Mouse (Mus musculus) gastrocnemius, postnatal 36 days (tissue): ENCODE measurements around the gene Abca5. TPM values are rescaled to one million over a fixed set of nuclear protein-coding genes. Genes with fewer than 3 reads are reported as not detected.
A peak's percentile ranks its signal among the peaks of the same experiment; 100 is the strongest.
"Not testable (repeated sequence)": the region's sequence is repeated elsewhere in the genome, so short reads cannot be mapped to it uniquely, and the experiment has no call there.

ENCODE experiments used
- DNase-seq, 2 experiments: peaks; one replicate each; pipeline ENCODE4 v3.0.0; 2022
- intact Hi-C: fragments of 180-260 bp; cut with DNase I; formaldehyde crosslinking; loops from one replicate; pipeline ENCODE4 v1.15.1; 2025
- long read RNA-seq, 2 experiments: library from polyadenylated mRNA; stranded (forward); transcript quantifications; one replicate each; pipeline ENCODE4 v2.0.0; 2021
- total RNA-seq, 2 experiments: library from RNA; stranded (reverse); gene quantifications; 2 replicates each; pipeline ENCODE4 v1.2.3; 2021

Abca5 gene
- total RNA-seq = 1 to 10 TPM; 7.2 to 7.3 TPM
- long read RNA-seq, experiment 1, full-length matches to known transcripts = 1 of 2 reads
- long read RNA-seq, experiment 1, partial matches to known transcripts = 0 of 2 reads
- long read RNA-seq, experiment 1, other reads (novel, unspliced or antisense) = 1 of 2 reads
- long read RNA-seq, experiment 2, partial matches to known transcripts = 1 of 1 reads
- long read RNA-seq, experiment 2, other reads (novel, unspliced or antisense) = 0 of 1 reads

DNA sequence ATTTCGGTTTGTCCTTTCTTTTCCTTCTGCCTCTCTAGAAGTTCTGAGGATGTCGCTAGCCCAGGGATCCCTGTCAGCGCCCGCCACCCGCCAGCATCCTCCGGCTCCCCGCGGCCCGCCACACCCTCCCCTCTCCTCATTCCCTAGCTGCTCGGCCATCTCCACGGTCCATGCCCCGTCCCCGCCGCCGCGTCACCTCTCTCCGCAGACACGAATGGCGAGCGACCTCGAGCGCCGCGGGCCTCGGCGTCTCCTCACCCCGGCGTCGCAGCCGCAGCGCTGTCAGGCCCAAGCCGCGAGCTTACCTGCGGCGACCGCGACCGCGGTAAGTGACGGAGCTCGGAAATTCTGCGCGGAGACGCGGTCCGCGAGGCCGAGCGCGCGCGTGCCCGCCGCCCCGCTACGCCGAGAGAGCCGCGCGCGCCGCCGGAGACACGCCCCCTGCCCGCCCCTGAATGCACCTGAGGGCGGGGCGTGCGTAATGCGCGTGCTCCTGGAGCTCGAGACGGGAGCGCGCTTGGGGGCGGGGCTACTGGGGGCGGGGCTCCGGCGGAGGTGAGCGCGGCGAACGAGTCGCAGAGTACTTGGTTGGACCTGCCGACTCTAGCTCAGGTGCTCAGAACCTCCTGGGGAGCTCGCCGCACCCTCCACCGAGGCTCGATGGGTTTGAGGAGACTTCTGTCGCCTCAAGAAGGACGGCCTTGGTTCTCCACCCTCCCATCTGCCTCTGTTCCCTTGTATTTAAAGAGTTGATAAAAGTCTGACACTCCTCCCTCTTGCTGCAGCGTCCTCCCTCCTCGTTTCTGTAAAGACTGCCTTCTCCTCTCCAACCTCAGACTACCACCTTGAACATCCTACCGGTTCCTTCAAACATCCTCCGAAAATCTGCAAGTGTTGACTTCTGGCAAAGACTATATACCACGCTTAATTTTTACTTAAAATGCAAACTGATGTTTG is at the start of gene Abca5:
TSS of gene Abca5 (minus strand) at position 428 of the 957 bp plus-strand sequence.
- intact Hi-C loops = no loop called here
- peak; percentile 77 to 83 for DNase-seq

DNA sequence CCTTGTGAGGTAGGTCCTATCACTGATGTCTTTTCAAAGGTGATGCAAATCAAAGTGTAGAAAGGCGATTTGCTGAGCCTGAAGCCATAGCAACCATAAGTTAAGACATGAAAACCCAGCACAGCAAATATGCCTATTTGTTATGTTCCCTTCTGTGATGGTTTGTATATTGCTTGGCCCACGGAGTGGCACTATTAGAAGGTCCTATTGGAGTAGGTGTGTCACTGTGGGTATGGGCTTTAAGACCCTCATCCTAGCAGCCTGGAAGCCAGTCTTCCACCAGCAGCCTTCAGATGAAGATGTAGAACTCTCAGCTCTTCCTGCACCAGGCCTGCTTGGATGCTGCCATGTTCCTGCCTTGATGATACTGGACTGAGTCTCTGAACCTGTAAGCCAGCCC is 48.0 kb upstream of the Abca5 start:
- intact Hi-C loops = no loop called here

DNA sequence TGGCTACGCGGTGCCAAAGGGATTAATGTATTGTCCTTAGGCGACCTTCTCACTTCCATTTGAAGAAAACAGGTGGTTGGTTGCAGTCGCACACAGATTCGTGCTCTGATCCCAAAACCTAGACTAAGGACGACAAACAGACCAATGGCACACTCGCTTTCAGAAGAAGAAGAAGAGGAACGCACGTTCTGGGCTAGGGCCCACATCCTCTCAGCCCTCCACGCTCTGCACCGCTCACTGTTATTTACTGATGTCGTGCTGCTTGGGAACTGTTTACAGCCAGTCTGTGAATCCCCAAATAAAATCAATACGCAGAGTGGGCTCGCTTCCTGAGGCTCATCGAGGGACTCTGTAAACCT is 42.8 kb upstream of the Abca5 start:
- intact Hi-C loops = no loop called here

More for the DNA sequence above, 48.0 kb upstream of the Abca5 start:
- no peak for DNase-seq

DNA sequence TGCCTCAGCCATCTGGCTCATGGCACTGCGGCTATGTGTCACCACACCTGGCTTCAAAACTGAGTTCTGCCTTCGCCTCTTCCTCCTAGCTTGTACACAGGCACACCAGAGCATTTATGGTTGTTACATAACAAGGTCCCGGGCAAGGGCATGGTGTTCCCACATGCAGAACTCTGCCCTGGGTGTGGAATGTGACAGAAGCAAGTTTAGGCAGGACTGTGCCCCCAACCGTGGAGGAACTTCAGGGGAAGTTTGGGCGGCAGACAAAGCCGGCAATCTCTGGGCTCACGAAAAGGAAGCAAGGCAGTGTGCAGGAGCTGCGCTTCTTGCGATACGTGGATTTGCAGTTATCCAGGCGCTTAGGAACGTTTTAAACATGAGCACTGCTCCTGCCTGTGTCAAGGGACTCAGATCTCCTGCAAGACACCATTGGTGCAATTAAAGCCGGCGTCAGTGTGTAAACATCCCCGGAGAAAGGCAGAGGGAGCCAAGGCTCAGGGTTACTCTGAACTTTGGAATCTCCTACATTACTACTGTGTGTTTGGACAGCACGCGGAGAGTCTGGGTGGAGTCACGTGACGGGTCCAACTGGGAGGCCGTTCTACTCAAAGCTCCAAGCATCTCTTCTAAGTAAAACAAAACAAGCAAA is 42.3 kb upstream of the Abca5 start:
- DNase-seq = peak; percentile 59 to 70
- intact Hi-C loops = no loop called here

More for the DNA sequence above, 42.8 kb upstream of the Abca5 start:
- DNase-seq = no peak

DNA sequence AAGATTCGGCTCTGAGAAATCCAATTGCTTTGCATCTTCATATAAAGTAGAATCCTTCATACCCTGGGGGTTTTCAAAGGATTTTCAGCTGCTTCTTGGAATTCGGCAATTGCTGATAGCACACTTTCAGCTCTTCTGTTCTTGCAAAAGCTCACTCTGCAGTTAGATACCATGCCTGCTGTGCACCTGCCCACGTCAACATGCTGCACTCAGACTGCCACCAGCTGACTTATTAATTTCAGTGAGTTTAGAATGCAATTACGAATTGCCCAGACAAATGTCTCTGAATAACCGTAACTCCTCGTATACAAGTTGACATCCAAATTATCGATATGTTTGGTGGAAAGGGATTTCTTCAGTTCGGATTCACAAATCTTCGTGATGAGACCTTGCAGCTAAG is 36.5 kb upstream of the Abca5 start:
- DNase-seq = no peak
- intact Hi-C loops = no loop called here

DNA sequence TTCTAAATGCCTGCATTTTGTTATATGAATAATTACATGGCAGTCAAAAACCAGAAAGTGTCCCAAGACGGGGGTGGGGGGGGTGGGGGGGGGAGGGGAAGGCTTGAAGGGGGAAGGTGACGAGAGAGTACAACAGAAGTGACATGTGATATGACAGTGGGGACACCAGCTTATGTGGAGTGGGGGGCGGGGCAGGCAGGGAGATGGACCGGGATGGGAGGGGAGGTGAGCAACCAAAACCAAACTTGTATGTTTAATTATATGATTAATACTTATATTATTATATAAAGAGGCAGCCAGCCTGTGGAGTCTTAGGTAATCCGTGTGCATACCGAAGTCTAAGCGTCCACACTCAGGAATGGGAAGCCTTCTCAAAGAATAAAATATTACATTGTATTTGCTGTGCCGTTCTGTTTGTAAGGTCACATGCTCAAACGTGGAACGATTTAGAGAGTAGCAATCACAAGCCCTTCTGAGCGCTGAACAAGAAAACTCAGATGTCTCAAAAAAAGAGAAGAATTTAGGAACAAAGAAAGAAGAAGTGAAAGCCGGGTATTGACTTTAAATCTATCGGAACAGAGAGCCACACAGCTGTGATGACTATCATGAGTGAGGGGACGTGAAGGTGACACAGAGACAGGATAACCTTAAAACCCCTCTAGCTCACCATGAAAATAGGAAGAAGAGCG is 34.9 kb upstream of the Abca5 start:
- no peak for DNase-seq
- intact Hi-C loops = no loop called here

DNA sequence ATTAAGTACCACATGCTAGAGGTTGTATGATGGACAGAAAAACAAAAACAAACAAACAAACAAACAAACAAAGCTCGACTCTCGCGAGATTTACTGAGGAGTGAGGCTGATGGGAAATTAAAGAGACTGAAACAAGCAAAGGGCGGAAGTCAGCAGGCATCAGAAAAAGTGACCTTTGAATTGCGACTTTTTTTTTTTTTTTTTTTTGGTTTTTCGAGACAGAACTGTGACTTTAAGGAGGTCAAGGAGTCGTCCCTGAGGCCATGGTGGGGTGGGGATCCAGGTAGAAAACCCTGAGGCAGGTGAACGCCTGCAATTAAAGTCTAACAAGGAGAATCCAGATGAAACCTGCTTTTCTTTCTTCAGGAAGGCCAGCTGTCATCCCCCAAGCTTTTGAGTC is 34.3 kb upstream of the Abca5 start:
- DNase-seq = no peak

DNA sequence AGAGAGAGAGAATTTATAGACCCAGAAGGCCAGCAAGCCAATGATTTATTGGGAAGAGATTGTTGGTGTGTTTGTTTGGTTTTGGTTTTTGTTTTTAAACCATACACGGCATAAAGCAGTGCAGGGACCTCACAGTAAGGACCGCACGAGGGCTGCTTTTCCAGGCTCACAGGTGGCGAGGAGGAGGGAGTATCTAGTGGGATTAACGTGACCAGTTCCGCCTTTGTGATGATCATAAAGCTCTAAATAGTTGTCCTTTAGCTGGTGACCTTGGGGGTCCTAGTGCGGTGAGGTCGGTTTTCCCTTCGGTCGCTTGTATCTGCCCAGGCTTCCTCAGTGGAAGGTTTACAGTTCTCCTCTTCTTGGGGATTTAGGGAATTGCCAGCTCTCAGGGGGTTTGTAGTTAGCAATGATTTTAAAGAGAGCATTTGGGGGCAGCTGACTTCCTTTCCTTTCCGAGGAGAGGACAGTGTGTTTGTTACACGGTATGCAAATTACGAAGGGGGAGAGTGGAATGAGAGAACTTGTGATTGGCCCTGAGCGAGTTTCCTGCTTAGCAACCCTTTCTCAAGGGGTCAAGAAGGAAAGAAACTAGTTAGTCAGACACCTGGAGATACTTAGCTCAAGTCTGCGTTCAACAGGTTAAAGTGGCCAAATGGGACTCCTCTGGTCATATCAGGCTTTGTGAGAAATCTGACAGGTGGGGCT is 31.9 kb upstream of the Abca5 start:
- no peak for DNase-seq
- intact Hi-C loops = loop anchor here (5.0 to 10.0 kb wide), 3 partner anchors 113 to 1165 kb away; no protein-coding TSS in a partner anchor

More for the DNA sequence above, 34.3 kb upstream of the Abca5 start:
- intact Hi-C loops = no loop called here

DNA sequence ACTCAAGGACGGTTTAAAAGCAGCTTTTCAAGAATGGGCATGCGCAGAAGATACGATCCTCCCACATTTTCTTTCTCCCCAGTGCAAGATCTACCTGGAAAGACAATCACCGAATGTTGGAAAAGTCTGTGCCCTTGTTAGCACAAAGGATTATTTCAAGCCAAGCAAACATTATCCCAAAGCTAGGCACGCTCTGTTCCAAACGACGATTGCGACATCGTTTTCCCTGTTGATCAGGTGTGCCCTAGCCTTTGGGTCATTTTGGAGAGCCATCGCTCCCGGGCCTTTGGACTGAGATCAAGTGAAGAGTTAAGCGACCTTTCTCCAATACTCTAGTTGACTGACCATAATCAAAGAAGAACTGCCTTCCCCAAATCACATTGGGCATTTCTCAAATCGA is 30.1 kb upstream of the Abca5 start:
- no peak for DNase-seq

DNA sequence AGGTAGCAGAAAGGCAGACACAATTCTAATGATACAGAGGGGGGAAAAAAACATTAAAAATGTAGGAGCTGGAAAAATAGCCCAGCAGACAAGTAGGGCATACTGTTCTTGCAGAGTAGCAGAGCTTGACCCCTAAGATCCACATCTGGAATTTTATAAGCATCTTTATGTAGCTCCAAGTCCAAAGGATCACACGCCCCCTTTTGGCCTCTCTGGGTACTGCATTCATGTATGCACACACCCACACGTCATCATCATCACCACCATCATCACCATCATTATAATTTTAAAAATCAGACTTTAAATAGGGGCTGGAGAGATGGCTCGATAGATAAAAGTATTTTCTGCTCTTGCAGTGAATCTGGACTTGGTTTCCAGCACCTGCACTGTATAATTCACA is 29.4 kb upstream of the Abca5 start:
- intact Hi-C loops = loop anchor here (5.0 to 10.0 kb wide), 3 partner anchors 115 to 1168 kb away; no protein-coding TSS in a partner anchor
- DNase-seq = no peak

More for the DNA sequence above, 30.1 kb upstream of the Abca5 start:
- intact Hi-C loops = loop anchor here (5.0 to 10.0 kb wide), 3 partner anchors 115 to 1167 kb away; no protein-coding TSS in a partner anchor

DNA sequence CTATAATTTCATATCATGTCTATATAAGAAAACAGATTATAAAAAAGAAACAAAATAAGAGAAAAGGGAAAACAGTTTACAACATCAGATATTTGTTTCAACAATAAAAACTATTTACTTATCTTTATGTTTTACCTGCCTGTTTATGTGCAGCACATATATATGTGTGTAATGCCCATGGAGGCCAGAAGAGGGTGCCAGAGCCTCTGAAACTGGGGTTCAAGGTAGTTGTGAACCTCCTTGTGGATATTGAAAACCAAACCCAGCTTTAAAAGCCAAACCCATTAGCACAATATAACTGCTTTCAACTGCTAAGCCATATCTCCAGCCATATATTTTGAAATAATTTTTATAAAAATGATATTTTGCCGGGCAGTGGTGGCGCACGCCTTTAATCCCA is 27.5 kb upstream of the Abca5 start:
- intact Hi-C loops = loop anchor here (5.0 to 10.0 kb wide), 3 partner anchors 117 to 1170 kb away; no protein-coding TSS in a partner anchor
- DNase-seq = peak in 1 of 2 experiments; percentile 53

DNA sequence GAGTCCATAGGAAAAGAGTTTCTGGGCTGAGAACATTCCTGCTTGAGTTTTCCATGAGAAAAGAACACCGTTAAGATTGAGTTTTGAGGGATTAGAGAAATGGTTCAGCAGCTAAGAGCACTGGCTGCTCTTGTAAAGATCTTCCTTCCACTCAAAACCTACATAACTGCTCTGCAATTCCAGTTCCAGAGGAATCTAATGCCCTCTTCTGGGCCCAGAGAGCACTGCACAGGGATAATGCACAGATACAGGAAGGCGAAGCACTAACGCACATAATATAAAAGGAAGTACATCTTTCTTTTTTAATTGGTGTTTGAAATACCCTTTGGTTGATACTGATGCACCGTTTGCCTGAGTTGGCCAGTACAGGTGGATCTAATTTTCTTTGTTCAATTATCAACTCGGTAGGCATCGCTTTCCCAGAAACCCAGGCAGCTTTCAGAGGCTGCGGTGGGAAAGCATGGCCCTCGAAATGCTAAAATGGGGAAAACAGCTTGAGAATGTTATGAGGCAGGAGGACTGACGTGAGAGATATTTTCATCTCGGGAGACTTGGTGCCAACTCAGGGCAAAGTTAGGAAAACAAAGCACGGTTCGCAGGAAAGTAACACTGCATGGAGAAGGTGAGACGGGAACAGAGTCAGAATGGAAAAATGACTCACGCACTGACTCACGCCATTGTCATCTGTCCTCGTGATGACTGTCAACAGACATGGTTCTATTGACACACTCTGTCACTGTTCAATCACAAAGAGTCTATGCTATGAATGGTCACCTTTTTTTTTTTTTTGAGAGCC is 20.4 kb upstream of the Abca5 start:
- intact Hi-C loops = no loop called here
- DNase-seq = no peak

DNA sequence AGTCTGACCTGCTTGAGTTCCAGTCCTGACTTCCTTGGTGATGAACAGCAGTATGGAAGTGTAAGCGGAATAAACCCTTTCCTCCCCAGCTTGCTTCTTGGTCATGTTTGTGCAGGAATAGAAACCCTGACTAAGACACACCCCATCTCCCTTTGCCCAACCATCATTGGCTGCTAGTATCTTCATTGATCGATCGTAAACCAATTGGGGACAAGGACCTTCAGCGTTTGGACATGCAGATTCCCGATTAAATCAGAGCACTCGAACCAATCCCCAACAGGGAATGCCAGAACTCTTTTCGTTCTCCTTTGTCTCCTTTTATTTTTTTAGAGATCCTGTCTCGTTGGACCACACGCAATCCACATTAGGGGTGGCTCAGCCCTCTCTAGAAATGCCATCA is 17.6 kb upstream of the Abca5 start:
- intact Hi-C loops, DNase-seq: not testable (repeated sequence)

DNA sequence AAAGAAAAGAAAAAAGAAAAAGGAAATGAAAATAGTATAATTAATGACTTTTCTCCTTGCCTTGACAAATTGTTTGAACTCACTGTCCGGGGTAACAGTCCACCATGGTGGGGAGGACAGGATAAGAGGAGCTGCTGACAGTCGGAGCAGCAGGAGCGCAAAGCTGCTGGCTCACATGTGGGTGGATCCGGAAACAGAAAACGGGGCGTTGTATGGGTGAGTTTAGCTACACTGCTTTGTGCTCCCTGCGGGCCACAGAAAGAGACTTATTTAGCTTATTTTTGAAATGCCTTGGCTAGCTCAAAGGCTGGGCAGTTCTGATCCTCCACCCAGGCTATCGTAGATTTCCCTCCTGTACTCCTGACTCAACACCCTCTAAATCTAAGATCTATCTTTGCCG is 16.7 kb upstream of the Abca5 start:
- intact Hi-C loops = no loop called here

DNA sequence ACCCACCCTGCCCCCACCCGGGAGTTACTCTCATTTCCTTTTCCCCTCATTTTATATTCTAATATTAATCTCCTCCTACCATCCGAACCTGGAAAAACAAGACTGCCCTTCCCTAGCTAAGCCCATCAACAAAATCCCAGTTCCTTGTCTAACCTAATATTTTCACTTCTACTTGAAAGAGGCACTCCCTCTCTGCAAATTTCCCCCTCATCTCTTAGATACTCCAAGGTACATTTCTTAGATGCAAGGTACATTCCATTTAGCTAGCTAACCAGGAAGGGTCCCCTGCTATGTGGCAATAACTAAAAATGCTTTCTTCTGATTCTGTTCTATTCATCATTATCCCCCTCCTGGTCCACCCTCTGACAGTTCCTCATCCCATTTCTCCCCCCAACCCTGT is 10.7 kb upstream of the Abca5 start:
- DNase-seq = no peak
- intact Hi-C loops = no loop called here

More for the DNA sequence above, 16.7 kb upstream of the Abca5 start:
- DNase-seq = no peak

DNA sequence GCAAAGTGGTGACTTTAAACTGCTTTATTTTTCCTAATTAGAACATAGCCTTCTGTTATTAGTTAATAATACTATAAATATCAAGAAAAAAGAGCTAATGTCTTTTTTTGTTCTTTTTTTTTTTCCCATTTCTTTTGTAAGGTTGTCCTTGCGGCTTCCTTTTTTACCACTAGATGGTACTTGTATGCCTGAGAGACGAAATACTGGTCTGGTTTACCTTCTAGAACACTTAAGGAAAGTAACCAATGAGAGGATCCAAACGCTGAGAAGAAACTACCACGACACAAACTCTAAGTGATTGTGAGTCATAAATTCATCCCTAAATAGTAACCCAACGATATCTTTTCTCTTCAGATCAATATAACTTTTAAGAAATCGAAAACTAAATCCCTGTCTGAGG is 10.3 kb upstream of the Abca5 start:
- DNase-seq = no peak
- intact Hi-C loops = no loop called here

DNA sequence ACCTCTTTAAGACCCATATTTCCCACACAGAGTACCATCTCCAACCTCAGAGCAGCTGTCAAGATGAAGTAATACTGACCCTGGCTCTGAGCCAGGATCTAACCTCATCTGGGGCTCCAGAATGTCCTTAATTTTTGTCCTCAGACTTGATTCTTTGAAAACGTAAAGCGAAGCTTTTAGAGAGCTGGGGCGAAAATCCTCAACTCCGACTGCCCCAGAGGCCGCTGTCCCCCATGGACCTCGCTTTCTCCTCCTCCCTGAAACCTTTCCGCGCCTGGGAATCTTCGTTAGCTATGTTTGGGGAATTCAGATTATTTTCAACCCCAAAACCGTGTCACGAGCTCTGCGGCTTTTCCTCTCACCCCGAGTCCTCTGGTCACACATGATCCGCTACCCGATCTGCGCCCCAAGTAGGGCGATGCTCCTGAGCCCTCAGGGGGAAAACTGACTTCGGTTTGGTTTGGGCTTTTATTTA is 665 bp downstream of the Abca5 start:
- no peak for DNase-seq
- intact Hi-C loops = no loop called here

DNA sequence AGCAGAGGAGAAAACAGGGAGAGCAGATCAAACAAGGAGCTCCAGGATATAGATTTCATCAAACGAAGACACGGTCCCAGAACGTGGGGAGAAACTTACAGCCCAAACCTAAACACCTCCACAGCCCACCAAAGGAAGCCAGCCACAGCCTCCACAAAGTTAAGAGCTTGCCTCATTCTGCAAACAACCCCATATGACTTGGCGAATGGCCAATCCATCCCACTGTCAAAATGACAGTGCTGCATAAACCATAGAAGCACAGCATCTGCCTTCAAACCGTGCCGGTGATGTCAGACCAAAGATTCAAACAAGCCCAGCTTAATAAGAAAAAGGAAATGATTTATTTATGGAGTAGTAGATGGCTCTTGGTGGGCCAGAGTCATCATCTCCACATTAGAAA is 7.4 kb downstream of the Abca5 start:
- intact Hi-C loops = no loop called here
- no peak for DNase-seq

DNA sequence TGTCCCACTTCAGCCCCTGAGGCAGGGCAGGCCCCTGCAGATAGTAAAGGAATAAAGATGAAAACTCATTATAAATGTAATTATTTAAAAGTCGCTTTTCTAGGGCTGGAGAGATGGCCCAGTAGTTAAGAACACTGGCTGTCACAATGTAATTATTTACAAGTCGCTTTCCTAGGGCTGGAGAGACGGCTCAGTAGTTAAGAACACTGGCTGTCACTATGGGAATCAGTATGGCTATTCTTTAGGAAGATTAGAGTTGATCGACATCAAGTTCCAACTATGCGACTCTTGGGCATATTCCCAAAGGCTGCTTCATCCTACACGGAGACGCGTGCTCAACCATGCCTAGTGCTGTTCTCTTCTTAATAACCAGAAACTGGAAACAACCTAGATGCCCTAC is 15.2 kb downstream of the Abca5 start:
- no peak for DNase-seq
- intact Hi-C loops = no loop called here
